Mouse (Mus musculus) neural tube, embryonic 15.5 days (tissue): ENCODE measurements around the gene Rtp2. TPM values are rescaled to one million over a fixed set of nuclear protein-coding genes. Genes with fewer than 3 reads are reported as not detected.

Experiments
- ATAC-seq: fragments of 200-750 bp; cut with Nextera tagmentation; 2 replicates; pipeline ENCODE4 v1.8.0; 2017; ENCODE audit warnings: mild to moderate bottlenecking, moderate TSS enrichment, moderate library complexity; ENCODE audit not compliant: low FRiP score
- H3K27ac ChIP-seq: fragments of 300-500 bp; sonication (generic); replicated peaks from 2 replicates; pipeline ENCODE4 v1.5.1; 2015; ENCODE audit warnings: mild to moderate bottlenecking, inconsistent platforms
- H3K27me3 ChIP-seq: fragments of 300-500 bp; sonication (generic); replicated peaks from 2 replicates; pipeline ENCODE4 v1.6.1; 2015; ENCODE audit warnings: inconsistent platforms
- H3K36me3 ChIP-seq: fragments of 300-500 bp; sonication (generic); 2 replicates; pipeline ENCODE4 v1.6.1; 2015; ENCODE audit warnings: inconsistent platforms
- H3K4me1 ChIP-seq: fragments of 300-500 bp; sonication (generic); 2 replicates; pipeline ENCODE4 v1.6.1; 2015; ENCODE audit warnings: inconsistent platforms
- H3K4me2 ChIP-seq: fragments of 300-500 bp; sonication (generic); 2 replicates; pipeline ENCODE4 v1.6.1; 2015; ENCODE audit warnings: inconsistent platforms, mild to moderate bottlenecking, moderate library complexity
- H3K4me3 ChIP-seq: fragments of 300-500 bp; sonication (generic); replicated peaks from 2 replicates; pipeline ENCODE4 v1.5.1; 2015; ENCODE audit warnings: mild to moderate bottlenecking, inconsistent platforms
- H3K9ac ChIP-seq: fragments of 300-500 bp; sonication (generic); replicated peaks from 2 replicates; pipeline ENCODE4 v1.6.1; 2015; ENCODE audit warnings: mild to moderate bottlenecking, inconsistent platforms
- H3K9me3 ChIP-seq: fragments of 300-500 bp; sonication (generic); replicated peaks from 2 replicates; pipeline ENCODE4 v1.6.1; 2016; ENCODE audit warnings: inconsistent platforms
- WGBS: fragments of 180-500 bp; shearing (Covaris S2); methylation state at CpG from one replicate; pipeline ENCODE4 v1.1.7; 2015; ENCODE audit warnings: mixed read lengths; 5-methylcytosine and 5-hydroxymethylcytosine counted together
- polyA plus RNA-seq: library from polyadenylated mRNA; unstranded; fragments of >200 nt; fragmentation: Nextera tagmentation; extraction: Ambion mirVana; gene quantifications from 2 replicates; pipeline ENCODE4 v1.2.1, GENCODE M21; 2015

Gene Rtp2
- polyA plus RNA-seq, 1 experiment from 2014 or later = not detected

- Histone ChIP-seq H3K4me2 (peak overlapping the region; percentile 17), H3K9me3 (no peaks in the 10 kb centered on the region), H3K9ac (no peak overlapping the region), H3K27me3 (peaks cover 5% of the 10 kb centered on the region), H3K36me3 (no peaks in the 10 kb centered on the region), H3K4me1 (peaks cover 13% of the 10 kb centered on the region), H3K4me3 (no peak overlapping the region), H3K27ac (no peak overlapping the region)
- WGBS = 48% methylated on average over 12 of the region's 12 CpGs
- no peak for ATAC-seq
These were observed 47.1 kb downstream of the Rtp2 start for GRCm38 (mm10) chr16:23885098-23885497.

Other genes with a start within 250 kb of the Rtp2 start
- 237 and 269 TPM in 2 replicates for gene Sst, start 41.4 kb downstream of the Rtp2 start, polyA plus RNA-seq
- not detected in 2 replicates for gene Gm37419, start 56.1 kb upstream of the Rtp2 start, polyA plus RNA-seq
- gene Bcl6, start 56.5 kb upstream of the Rtp2 start, polyA plus RNA-seq = 0.84 and 1.3 TPM in 2 replicates